Mouse (Mus musculus): ENCODE measurements at regions not wholly inside any gene's neighbourhood (a gene's known extent, or its start where the extent isn't known, plus 50 kb on each side); places are given as distances from the start of the nearest gene placed in this dataset.
A peak's percentile ranks its signal among the peaks of the same experiment; 100 is the strongest.

- TF ChIP-seq EP300 (IDR thresholded peaks at IDR 0.05; ENCODE audit: insufficient read depth, low read depth, low read length) (no peak), POLR2A (IDR thresholded peaks at IDR 0.05; ENCODE audit: insufficient read depth, low read length) (no peak), CTCF (IDR thresholded peaks at IDR 0.05; ENCODE audit: low read depth, low read length) (no peak)
- no peaks in the 10 kb centered on the region for H3K36me3 ChIP-seq (ENCODE audit: control insufficient read depth, insufficient read depth, low read length, poor library complexity, severe bottlenecking)
- no peak overlapping the region for H3K9ac ChIP-seq (ENCODE audit: low read depth, poor library complexity, severe bottlenecking)
- H3K4me3 ChIP-seq (ENCODE audit: low read depth, low read length), result no peak overlapping the region
- H3K27ac ChIP-seq (ENCODE audit: insufficient read depth, low read length), result no peak overlapping the region
- H3K9me3 ChIP-seq (replicated peaks; ENCODE audit: control insufficient read depth, insufficient read depth, low read length, poor library complexity, severe bottlenecking), result no peaks in the 10 kb centered on the region
- H3K4me1 ChIP-seq (ENCODE audit: control insufficient read depth, insufficient read depth, low read length), result no peaks in the 10 kb centered on the region
- no peaks in the 10 kb centered on the region for H3K27me3 ChIP-seq (ENCODE audit: control insufficient read depth, insufficient read depth, low read length, poor library complexity, severe bottlenecking)
Observed at GRCm38 (mm10) chr12:29050516-29051251, 299.1 kb downstream of the Eipr1 start.

DNA sequence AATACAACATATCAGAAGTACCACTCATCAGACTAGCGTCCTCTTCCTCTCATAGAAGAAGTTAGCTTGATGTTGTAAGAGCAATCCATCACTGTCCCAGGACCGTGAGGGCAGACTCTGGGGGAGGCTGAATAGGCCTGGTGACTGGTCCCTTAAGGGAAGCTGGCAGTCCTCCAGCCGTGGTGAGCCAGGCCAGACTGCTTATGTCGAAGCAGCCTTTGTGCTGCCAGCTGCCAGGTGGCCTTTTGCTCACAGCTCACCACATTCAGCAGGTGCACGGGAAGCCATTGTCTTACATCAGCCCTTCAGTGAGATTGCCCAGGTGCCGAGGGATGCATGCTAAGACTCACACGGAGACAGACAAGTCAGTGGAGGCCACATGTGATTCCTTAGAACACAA, 302.8 kb downstream of the Eipr1 start:
- TF ChIP-seq POLR2A (IDR thresholded peaks at IDR 0.05; ENCODE audit: insufficient read depth, low read length) (no peak), CTCF (IDR thresholded peaks at IDR 0.05; ENCODE audit: low read depth, low read length) (no peak), EP300 (IDR thresholded peaks at IDR 0.05; ENCODE audit: insufficient read depth, low read depth, low read length) (no peak)
- H3K27ac ChIP-seq (ENCODE audit: insufficient read depth, low read length), result no peak overlapping the region
- no peaks in the 10 kb centered on the region for H3K27me3 ChIP-seq (ENCODE audit: control insufficient read depth, insufficient read depth, low read length, poor library complexity, severe bottlenecking)
- H3K9me3 ChIP-seq (replicated peaks; ENCODE audit: control insufficient read depth, insufficient read depth, low read length, poor library complexity, severe bottlenecking), result no peaks in the 10 kb centered on the region
- H3K36me3 ChIP-seq (ENCODE audit: control insufficient read depth, insufficient read depth, low read length, poor library complexity, severe bottlenecking), result no peaks in the 10 kb centered on the region
- no peak overlapping the region for H3K9ac ChIP-seq (ENCODE audit: low read depth, poor library complexity, severe bottlenecking)
- no peaks in the 10 kb centered on the region for H3K4me1 ChIP-seq (ENCODE audit: control insufficient read depth, insufficient read depth, low read length)
- no peak overlapping the region for H3K4me3 ChIP-seq (ENCODE audit: low read depth, low read length)

GRCm38 (mm10) chr12:29062025-29062637, 310.5 kb downstream of the Eipr1 start:
- Histone ChIP-seq H3K4me3 (ENCODE audit: low read depth, low read length) (no peak overlapping the region), H3K27ac (ENCODE audit: insufficient read depth, low read length) (no peak overlapping the region), H3K9ac (ENCODE audit: low read depth, poor library complexity, severe bottlenecking) (no peak overlapping the region), H3K36me3 (ENCODE audit: control insufficient read depth, insufficient read depth, low read length, poor library complexity, severe bottlenecking) (no peaks in the 10 kb centered on the region), H3K27me3 (ENCODE audit: control insufficient read depth, insufficient read depth, low read length, poor library complexity, severe bottlenecking) (no peaks in the 10 kb centered on the region), H3K9me3 (replicated peaks; ENCODE audit: control insufficient read depth, insufficient read depth, low read length, poor library complexity, severe bottlenecking) (no peaks in the 10 kb centered on the region), H3K4me1 (ENCODE audit: control insufficient read depth, insufficient read depth, low read length) (no peaks in the 10 kb centered on the region)
- no peak for TF ChIP-seq POLR2A (IDR thresholded peaks at IDR 0.05; ENCODE audit: insufficient read depth, low read length)
- no peak for TF ChIP-seq EP300 (IDR thresholded peaks at IDR 0.05; ENCODE audit: insufficient read depth, low read depth, low read length)
- no peak for TF ChIP-seq CTCF (IDR thresholded peaks at IDR 0.05; ENCODE audit: low read depth, low read length)

DNA sequence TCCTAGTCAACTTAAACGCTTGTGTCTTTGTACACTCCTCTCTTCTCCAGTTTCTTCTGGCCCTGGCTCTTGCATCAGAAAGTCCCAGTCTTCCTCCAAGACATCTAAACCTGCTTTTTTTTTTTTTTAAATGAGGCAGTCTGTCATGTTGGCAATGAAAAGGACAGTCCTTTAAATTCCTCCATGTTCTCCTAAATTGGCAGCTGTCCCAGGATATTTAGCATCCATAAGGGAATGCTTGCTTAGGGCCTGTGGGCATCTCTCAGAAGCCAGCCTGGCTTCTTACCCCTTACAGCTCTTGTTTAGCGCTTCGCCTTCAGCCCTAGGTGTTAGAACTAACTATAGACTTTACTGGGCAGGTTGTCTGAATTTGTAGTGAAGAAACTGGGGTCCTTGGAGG, 311.2 kb downstream of the Eipr1 start:
- no peaks in the 10 kb centered on the region for H3K9me3 ChIP-seq (replicated peaks; ENCODE audit: control insufficient read depth, insufficient read depth, low read length, poor library complexity, severe bottlenecking)
- no peaks in the 10 kb centered on the region for H3K27me3 ChIP-seq (ENCODE audit: control insufficient read depth, insufficient read depth, low read length, poor library complexity, severe bottlenecking)
- no peaks in the 10 kb centered on the region for H3K36me3 ChIP-seq (ENCODE audit: control insufficient read depth, insufficient read depth, low read length, poor library complexity, severe bottlenecking)
- no peak overlapping the region for H3K9ac ChIP-seq (ENCODE audit: low read depth, poor library complexity, severe bottlenecking)
- no peak overlapping the region for H3K27ac ChIP-seq (ENCODE audit: insufficient read depth, low read length)
- H3K4me3 ChIP-seq (ENCODE audit: low read depth, low read length), result no peak overlapping the region
- TF ChIP-seq POLR2A (IDR thresholded peaks at IDR 0.05; ENCODE audit: insufficient read depth, low read length) (no peak), EP300 (IDR thresholded peaks at IDR 0.05; ENCODE audit: insufficient read depth, low read depth, low read length) (no peak), CTCF (IDR thresholded peaks at IDR 0.05; ENCODE audit: low read depth, low read length) (no peak)
- no peaks in the 10 kb centered on the region for H3K4me1 ChIP-seq (ENCODE audit: control insufficient read depth, insufficient read depth, low read length)

DNA sequence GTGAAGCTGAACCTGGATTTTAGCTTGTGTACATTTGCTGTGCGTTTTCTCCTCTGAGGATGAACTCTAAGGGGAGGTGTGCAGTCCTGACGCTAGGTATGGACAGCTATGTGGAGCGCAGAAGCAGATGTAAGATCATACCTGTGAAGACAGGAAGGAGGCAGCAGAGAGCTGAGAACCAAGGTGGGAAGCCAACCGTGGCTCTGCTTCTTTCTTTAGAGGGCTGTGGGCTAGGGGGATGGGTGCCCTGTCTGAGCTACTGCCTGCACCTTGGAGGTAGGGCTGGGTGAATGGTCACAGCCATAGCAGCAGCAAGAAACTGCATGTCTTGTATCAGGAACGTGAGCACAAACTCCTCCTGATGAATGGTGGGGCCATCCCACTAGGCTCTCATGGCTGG, 316.6 kb downstream of the Eipr1 start:
- TF ChIP-seq EP300 (IDR thresholded peaks at IDR 0.05; ENCODE audit: insufficient read depth, low read depth, low read length) (no peak), CTCF (IDR thresholded peaks at IDR 0.05; ENCODE audit: low read depth, low read length) (peak; percentile 55)
- H3K36me3 ChIP-seq (ENCODE audit: control insufficient read depth, insufficient read depth, low read length, poor library complexity, severe bottlenecking), result no peaks in the 10 kb centered on the region
- no peaks in the 10 kb centered on the region for H3K4me1 ChIP-seq (ENCODE audit: control insufficient read depth, insufficient read depth, low read length)
- no peak overlapping the region for H3K9ac ChIP-seq (ENCODE audit: low read depth, poor library complexity, severe bottlenecking)
- H3K4me3 ChIP-seq (ENCODE audit: low read depth, low read length), result no peak overlapping the region
- H3K27me3 ChIP-seq (ENCODE audit: control insufficient read depth, insufficient read depth, low read length, poor library complexity, severe bottlenecking), result no peaks in the 10 kb centered on the region
- no peaks in the 10 kb centered on the region for H3K9me3 ChIP-seq (replicated peaks; ENCODE audit: control insufficient read depth, insufficient read depth, low read length, poor library complexity, severe bottlenecking)
- no peak overlapping the region for H3K27ac ChIP-seq (ENCODE audit: insufficient read depth, low read length)

- TF ChIP-seq EP300 (IDR thresholded peaks at IDR 0.05; ENCODE audit: insufficient read depth, low read depth, low read length), result no peak
- no peak for TF ChIP-seq CTCF (IDR thresholded peaks at IDR 0.05; ENCODE audit: low read depth, low read length)
- no peak for TF ChIP-seq POLR2A (IDR thresholded peaks at IDR 0.05; ENCODE audit: insufficient read depth, low read length)
- Histone ChIP-seq H3K4me3 (ENCODE audit: low read depth, low read length) (no peak overlapping the region), H3K27ac (ENCODE audit: insufficient read depth, low read length) (no peak overlapping the region), H3K4me1 (ENCODE audit: control insufficient read depth, insufficient read depth, low read length) (no peaks in the 10 kb centered on the region), H3K27me3 (ENCODE audit: control insufficient read depth, insufficient read depth, low read length, poor library complexity, severe bottlenecking) (no peaks in the 10 kb centered on the region), H3K9ac (ENCODE audit: low read depth, poor library complexity, severe bottlenecking) (no peak overlapping the region), H3K9me3 (replicated peaks; ENCODE audit: control insufficient read depth, insufficient read depth, low read length, poor library complexity, severe bottlenecking) (no peaks in the 10 kb centered on the region), H3K36me3 (ENCODE audit: control insufficient read depth, insufficient read depth, low read length, poor library complexity, severe bottlenecking) (no peaks in the 10 kb centered on the region)
Observed at GRCm38 (mm10) chr12:29075096-29075852, 323.7 kb downstream of the Eipr1 start.

All from ES-Bruce4 (cell line).